Mouse (Mus musculus): ENCODE results near the gene Mapk8ip1. TPM values are rescaled to one million over a fixed set of nuclear protein-coding genes. Genes with fewer than 3 reads are reported as not detected.

The Mapk8ip1 gene
- total RNA-seq, 2 experiments from 2014 or later, result not detected

- ATAC-seq (replicated peaks; ENCODE audit: low FRiP score, poor library complexity, severe bottlenecking), result no peak
Observed at GRCm38 (mm10) chr2:92392318-92393264, 8.5 kb downstream of the Mapk8ip1 start.

GRCm38 (mm10) chr2:92391703-92392317, 9.3 kb downstream of the Mapk8ip1 start:
- ATAC-seq (replicated peaks; ENCODE audit: low FRiP score, poor library complexity, severe bottlenecking), result no peak

- ATAC-seq (replicated peaks; ENCODE audit: low FRiP score, poor library complexity, severe bottlenecking), result no peak
Observed at GRCm38 (mm10) chr2:92391116-92391515, 9.9 kb downstream of the Mapk8ip1 start.

GRCm38 (mm10) chr2:92390206-92390930, 10.7 kb downstream of the Mapk8ip1 start:
- no peak for ATAC-seq (replicated peaks; ENCODE audit: low FRiP score, poor library complexity, severe bottlenecking)

- ATAC-seq (replicated peaks; ENCODE audit: low FRiP score, poor library complexity, severe bottlenecking), result no peak
Observed at GRCm38 (mm10) chr2:92389645-92390044, 11.4 kb downstream of the Mapk8ip1 start.

- no peak for ATAC-seq (replicated peaks; ENCODE audit: low FRiP score, poor library complexity, severe bottlenecking)
Observed at GRCm38 (mm10) chr2:92388891-92389641, 12.0 kb downstream of the Mapk8ip1 start.

GRCm38 (mm10) chr2:92388081-92388517, 13.0 kb downstream of the Mapk8ip1 start:
- ATAC-seq (replicated peaks; ENCODE audit: low FRiP score, poor library complexity, severe bottlenecking), result no peak

GRCm38 (mm10) chr2:92387646-92388045, 13.4 kb downstream of the Mapk8ip1 start:
- no peak for ATAC-seq (replicated peaks; ENCODE audit: low FRiP score, poor library complexity, severe bottlenecking)

- ATAC-seq (replicated peaks; ENCODE audit: low FRiP score, poor library complexity, severe bottlenecking), result no peak
Observed at GRCm38 (mm10) chr2:92386821-92387570, 14.1 kb downstream of the Mapk8ip1 start.

GRCm38 (mm10) chr2:92385113-92386051, 15.7 kb downstream of the Mapk8ip1 start:
- ATAC-seq (replicated peaks; ENCODE audit: low FRiP score, poor library complexity, severe bottlenecking), result no peak

- ATAC-seq (replicated peaks; ENCODE audit: low FRiP score, poor library complexity, severe bottlenecking), result no peak
Observed at GRCm38 (mm10) chr2:92384101-92384500, 17.0 kb downstream of the Mapk8ip1 start.

- no peak for ATAC-seq (replicated peaks; ENCODE audit: low FRiP score, poor library complexity, severe bottlenecking)
Observed at GRCm38 (mm10) chr2:92382759-92383158, 18.3 kb downstream of the Mapk8ip1 start.

GRCm38 (mm10) chr2:92381901-92382588, 19.0 kb downstream of the Mapk8ip1 start, which contains the start of gene 1700029I15Rik:
TSS of gene 1700029I15Rik (plus strand) at chr2:92382538.
- no peak for ATAC-seq (replicated peaks; ENCODE audit: low FRiP score, poor library complexity, severe bottlenecking)

- no peak for ATAC-seq (replicated peaks; ENCODE audit: low FRiP score, poor library complexity, severe bottlenecking)
Observed at GRCm38 (mm10) chr2:92381161-92381560, 19.9 kb downstream of the Mapk8ip1 start.

- ATAC-seq (replicated peaks; ENCODE audit: low FRiP score, poor library complexity, severe bottlenecking), result no peak
Observed at GRCm38 (mm10) chr2:92380495-92381050, 20.5 kb downstream of the Mapk8ip1 start.

GRCm38 (mm10) chr2:92379783-92380494, 21.1 kb downstream of the Mapk8ip1 start:
- no peak for ATAC-seq (replicated peaks; ENCODE audit: low FRiP score, poor library complexity, severe bottlenecking)

Data from erythroblast, adult 5-6 weeks (primary cell).